Mouse (Mus musculus) heart, embryonic 15.5 days (tissue): ENCODE measurements at regions not wholly inside any gene's neighbourhood (a gene's known extent, or its start where the extent isn't known, plus 50 kb on each side); places are given as distances from the start of the nearest gene placed in this dataset.
"Not testable (repeated sequence)": the region's sequence is repeated elsewhere in the genome, so short reads cannot be mapped to it uniquely, and the experiment has no call there.

ENCODE experiments used
- ATAC-seq: fragments of 200-750 bp; cut with Nextera tagmentation; replicated peaks from 2 replicates; pipeline ENCODE4 v1.8.0; 2017; ENCODE audit warnings: low read depth, moderate TSS enrichment; ENCODE audit not compliant: insufficient number of reproducible peaks, insufficient read depth, low FRiP score
- H3K27ac ChIP-seq: fragments of 300-500 bp; sonication (generic); 2 replicates; pipeline ENCODE4 v1.5.1; 2015; ENCODE audit warnings: mild to moderate bottlenecking, inconsistent platforms
- H3K27me3 ChIP-seq: fragments of 300-500 bp; sonication (generic); 2 replicates; pipeline ENCODE4 v1.6.1; 2015; ENCODE audit warnings: inconsistent platforms
- H3K36me3 ChIP-seq: fragments of 300-500 bp; sonication (generic); 2 replicates; pipeline ENCODE4 v1.6.1; 2015; ENCODE audit warnings: mild to moderate bottlenecking, inconsistent platforms
- H3K4me1 ChIP-seq: fragments of 300-500 bp; sonication (generic); replicated peaks from 2 replicates; pipeline ENCODE4 v1.6.1; 2015; ENCODE audit warnings: inconsistent platforms
- H3K4me2 ChIP-seq: fragments of 300-500 bp; sonication (generic); 2 replicates; pipeline ENCODE4 v1.6.1; 2015; ENCODE audit warnings: inconsistent platforms, mild to moderate bottlenecking, moderate library complexity
- H3K4me3 ChIP-seq: fragments of 300-500 bp; sonication (generic); 2 replicates; pipeline ENCODE4 v1.5.1; 2015; ENCODE audit warnings: mild to moderate bottlenecking, inconsistent platforms
- H3K9ac ChIP-seq: fragments of 300-500 bp; sonication (generic); 2 replicates; pipeline ENCODE4 v1.6.1; 2015; ENCODE audit warnings: mild to moderate bottlenecking, inconsistent platforms
- H3K9me3 ChIP-seq: fragments of 300-500 bp; sonication (generic); replicated peaks from 2 replicates; pipeline ENCODE4 v1.6.1; 2016; ENCODE audit warnings: inconsistent platforms
- WGBS: fragments of 180-500 bp; shearing (Covaris S2); methylation state at CpG from one replicate; pipeline ENCODE4 v1.1.7; 2015; ENCODE audit warnings: mixed read lengths; 5-methylcytosine and 5-hydroxymethylcytosine counted together

DNA sequence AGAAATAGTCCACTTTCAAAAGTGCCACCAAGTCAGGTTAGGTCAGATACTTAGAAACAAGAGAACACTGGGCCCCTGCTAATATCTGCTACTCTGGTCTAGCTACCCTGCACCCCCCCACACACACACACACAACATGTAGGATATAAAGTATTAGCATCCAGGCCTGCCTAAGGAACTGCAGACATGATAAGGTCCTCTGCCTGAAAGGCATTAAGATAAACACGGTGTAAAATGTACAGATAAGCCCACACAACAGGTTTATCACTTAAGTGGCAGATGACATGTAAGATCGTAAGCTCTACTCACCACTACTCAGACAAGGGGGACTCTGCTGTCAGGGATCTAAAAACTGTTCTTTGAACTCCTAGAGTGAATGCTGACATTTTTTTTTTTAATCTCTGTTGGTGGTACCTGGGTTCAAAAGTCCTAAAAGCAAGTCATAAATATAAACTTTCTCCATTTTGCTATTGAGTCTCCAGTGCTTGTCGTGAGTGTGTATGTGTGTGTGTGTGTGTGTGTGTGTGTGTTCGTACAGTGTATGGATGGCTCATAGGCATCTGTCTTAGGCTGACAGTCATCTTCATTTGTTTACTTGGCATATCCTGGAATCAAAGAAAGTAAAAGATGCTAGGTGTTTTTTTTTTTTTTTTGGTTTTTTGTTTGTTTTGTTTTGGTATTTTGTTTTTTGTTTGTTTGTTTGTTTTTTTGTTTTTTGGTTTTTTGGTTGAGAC lies 52.2 kb downstream of the Gm9817 start:
- ATAC-seq: no peak
- H3K27me3 ChIP-seq: no peaks in the 10 kb centered on the region
- H3K4me2 ChIP-seq: no peak overlapping the region
- no peaks in the 10 kb centered on the region for H3K4me1 ChIP-seq
- H3K9ac ChIP-seq: no peak overlapping the region
- no peak overlapping the region for H3K4me3 ChIP-seq
- H3K27ac ChIP-seq: no peak overlapping the region
- H3K36me3 ChIP-seq: no peaks in the 10 kb centered on the region
- 53% methylated on average over 4 of the region's 4 CpGs for WGBS
- H3K9me3 ChIP-seq: no peaks in the 10 kb centered on the region

DNA sequence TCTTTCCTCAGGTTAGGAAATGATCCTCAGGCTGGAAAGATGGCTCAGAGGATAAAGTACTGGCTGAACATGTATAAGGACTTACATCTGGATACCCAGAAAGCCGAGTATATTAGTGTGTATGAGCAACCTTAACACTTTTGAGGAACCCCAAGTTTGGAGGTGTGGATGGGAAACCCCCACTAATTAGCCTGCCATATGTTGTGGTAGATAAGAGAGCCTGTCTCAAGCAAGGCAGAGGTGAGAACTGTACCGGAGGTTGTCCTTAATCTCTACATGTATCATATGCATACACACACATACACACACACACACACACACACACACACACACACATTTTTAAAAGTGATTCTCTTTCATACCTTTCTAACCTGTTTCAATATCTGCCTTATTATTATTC lies 62.1 kb downstream of the Gm9817 start:
- no peak overlapping the region for H3K4me2 ChIP-seq
- ATAC-seq: no peak
- H3K27ac ChIP-seq: no peak overlapping the region
- no peak overlapping the region for H3K4me3 ChIP-seq
- no peaks in the 10 kb centered on the region for H3K36me3 ChIP-seq
- H3K9me3 ChIP-seq: no peaks in the 10 kb centered on the region
- 70% methylated on average over 2 of the region's 2 CpGs for WGBS
- H3K9ac ChIP-seq: no peak overlapping the region
- H3K4me1 ChIP-seq: no peaks in the 10 kb centered on the region
- no peaks in the 10 kb centered on the region for H3K27me3 ChIP-seq

GRCm38 (mm10) chr13:45145129-45145528 lies 66.6 kb downstream of the Gm9817 start:
- Histone ChIP-seq H3K27me3 (no peaks in the 10 kb centered on the region), H3K9me3 (no peaks in the 10 kb centered on the region), H3K4me2 (no peak overlapping the region), H3K4me3 (no peak overlapping the region), H3K27ac (no peak overlapping the region), H3K9ac (no peak overlapping the region), H3K4me1 (no peaks in the 10 kb centered on the region), H3K36me3 (no peaks in the 10 kb centered on the region)
- 80% methylated on average over 6 of the region's 6 CpGs for WGBS
- ATAC-seq: no peak

DNA sequence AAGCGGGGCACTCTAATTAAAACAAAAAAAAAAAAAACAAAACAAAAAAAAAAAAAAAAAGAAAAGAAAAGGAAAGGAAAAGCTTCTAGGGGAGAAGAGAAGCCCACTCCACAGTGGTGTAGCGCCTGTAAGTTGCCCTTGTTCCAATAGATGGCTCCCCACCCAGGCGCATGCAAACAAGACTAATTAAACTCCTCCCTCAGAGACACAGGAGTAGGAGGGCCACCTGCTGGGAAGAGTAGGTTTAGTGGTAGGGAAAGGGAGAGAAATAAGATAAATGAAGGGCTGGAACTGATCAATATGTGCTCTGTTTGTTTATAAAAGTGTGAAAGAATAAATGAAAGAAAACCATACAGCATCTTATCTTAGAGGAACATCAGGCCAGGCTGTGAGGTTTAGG lies 77.7 kb downstream of the Gm9817 start:
- no peak for ATAC-seq
- Histone ChIP-seq H3K36me3 (no peaks in the 10 kb centered on the region), H3K9me3 (no peaks in the 10 kb centered on the region), H3K27me3 (no peaks in the 10 kb centered on the region), H3K4me3 (no peak overlapping the region), H3K27ac (no peak overlapping the region), H3K4me1 (0 out of 2 replicates have a peak, but pooled peaks cover 3% of the 10 kb centered on the region), H3K9ac (no peak overlapping the region), H3K4me2 (no peak overlapping the region)
- WGBS: 67% methylated on average over 3 of the region's 3 CpGs

DNA sequence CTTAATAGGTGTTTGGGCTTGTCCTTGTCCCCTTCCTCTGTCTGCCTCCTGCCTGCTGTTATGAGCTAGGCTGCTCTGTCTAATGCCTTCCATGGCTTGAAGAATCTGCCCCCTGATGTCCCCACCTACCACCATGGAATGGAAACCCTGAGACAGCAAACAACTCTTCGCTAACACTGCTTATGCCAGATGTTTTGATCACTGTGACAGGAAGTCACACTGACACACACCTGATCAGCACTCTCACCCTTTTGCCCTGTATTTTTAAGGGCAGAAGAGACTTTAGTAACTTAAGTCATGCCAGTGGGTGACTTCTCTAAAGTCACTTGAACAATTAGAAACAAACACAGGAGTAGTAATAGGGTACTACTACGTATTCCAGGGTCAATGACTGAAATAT lies 78.5 kb downstream of the Gm9817 start:
- H3K4me2 ChIP-seq: no peak overlapping the region
- H3K4me3 ChIP-seq: no peak overlapping the region
- 74% methylated on average over 2 of the region's 2 CpGs for WGBS
- H3K4me1 ChIP-seq: 0 out of 2 replicates have a peak, but pooled peaks cover 3% of the 10 kb centered on the region
- no peaks in the 10 kb centered on the region for H3K36me3 ChIP-seq
- H3K9ac ChIP-seq: no peak overlapping the region
- H3K27me3 ChIP-seq: no peaks in the 10 kb centered on the region
- ATAC-seq: no peak
- H3K9me3 ChIP-seq: no peaks in the 10 kb centered on the region
- H3K27ac ChIP-seq: no peak overlapping the region

- Histone ChIP-seq H3K4me3 (no peak overlapping the region), H3K9me3 (no peaks in the 10 kb centered on the region), H3K27me3 (no peaks in the 10 kb centered on the region), H3K4me2 (no peak overlapping the region), H3K36me3 (no peaks in the 10 kb centered on the region), H3K9ac (no peak overlapping the region), H3K4me1 (0 out of 2 replicates have a peak, but pooled peaks cover 3% of the 10 kb centered on the region), H3K27ac (no peak overlapping the region)
- ATAC-seq: no peak
- 82% methylated on average over 5 of the region's 5 CpGs for WGBS
These were observed 81.8 kb downstream of the Gm9817 start for GRCm38 (mm10) chr13:45160281-45160680.

- H3K9me3 ChIP-seq: no peaks in the 10 kb centered on the region
- no peak overlapping the region for H3K27ac ChIP-seq
- no peak overlapping the region for H3K4me2 ChIP-seq
- H3K4me1 ChIP-seq: no peaks in the 10 kb centered on the region
- no peak for ATAC-seq
- H3K27me3 ChIP-seq: no peaks in the 10 kb centered on the region
- H3K36me3 ChIP-seq: no peaks in the 10 kb centered on the region
- no peak overlapping the region for H3K9ac ChIP-seq
- H3K4me3 ChIP-seq: no peak overlapping the region
- WGBS: 56% methylated on average over 6 of the region's 6 CpGs
These were observed 85.7 kb downstream of the Gm9817 start for GRCm38 (mm10) chr13:45164001-45164778.

- Histone ChIP-seq H3K9ac (no peak overlapping the region), H3K27ac (no peak overlapping the region), H3K27me3 (no peaks in the 10 kb centered on the region), H3K4me2 (no peak overlapping the region), H3K36me3 (no peaks in the 10 kb centered on the region), H3K4me3 (no peak overlapping the region), H3K4me1 (no peaks in the 10 kb centered on the region), H3K9me3 (no peaks in the 10 kb centered on the region)
- WGBS: 85% methylated on average over 3 of the region's 3 CpGs
- ATAC-seq: no peak
These were observed 86.7 kb downstream of the Gm9817 start for GRCm38 (mm10) chr13:45165159-45165558.

DNA sequence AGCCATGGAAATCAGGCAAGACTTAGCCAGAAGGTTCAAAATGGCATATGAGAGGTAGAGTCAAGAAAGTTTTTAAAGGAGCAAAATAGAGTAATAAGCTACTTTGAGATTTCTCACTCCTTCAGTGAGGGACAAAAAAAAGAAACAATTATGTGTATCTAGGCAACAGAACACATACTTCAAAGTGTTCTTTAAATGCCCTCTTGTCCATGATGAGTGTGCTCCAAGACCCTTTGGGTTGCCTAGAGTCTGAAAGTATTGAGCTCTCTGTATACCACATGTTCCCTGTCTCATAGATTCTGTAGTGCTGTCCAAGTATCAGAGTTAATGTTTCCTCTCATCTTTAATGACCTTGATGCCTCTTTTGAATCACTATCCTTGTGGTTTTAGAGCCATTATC lies 91.2 kb downstream of the Gm9817 start:
- H3K27ac ChIP-seq: no peak overlapping the region
- H3K4me3 ChIP-seq: no peak overlapping the region
- H3K9ac ChIP-seq: no peak overlapping the region
- 0 out of 2 replicates have a peak, but pooled peaks cover 4% of the 10 kb centered on the region for H3K9me3 ChIP-seq
- H3K27me3 ChIP-seq: no peaks in the 10 kb centered on the region
- ATAC-seq: no peak
- no peaks in the 10 kb centered on the region for H3K4me1 ChIP-seq
- H3K36me3 ChIP-seq: no peaks in the 10 kb centered on the region
- no peak overlapping the region for H3K4me2 ChIP-seq

GRCm38 (mm10) chr13:45173139-45173538 lies 94.6 kb downstream of the Gm9817 start:
- 0 out of 2 replicates have a peak, but pooled peaks cover 4% of the 10 kb centered on the region for H3K9me3 ChIP-seq
- no peak for ATAC-seq
- no peak overlapping the region for H3K4me2 ChIP-seq
- no peaks in the 10 kb centered on the region for H3K36me3 ChIP-seq
- H3K4me3 ChIP-seq: no peak overlapping the region
- no peak overlapping the region for H3K27ac ChIP-seq
- no peaks in the 10 kb centered on the region for H3K4me1 ChIP-seq
- no peak overlapping the region for H3K9ac ChIP-seq
- H3K27me3 ChIP-seq: no peaks in the 10 kb centered on the region
- 87% methylated on average over 9 of the region's 9 CpGs for WGBS

DNA sequence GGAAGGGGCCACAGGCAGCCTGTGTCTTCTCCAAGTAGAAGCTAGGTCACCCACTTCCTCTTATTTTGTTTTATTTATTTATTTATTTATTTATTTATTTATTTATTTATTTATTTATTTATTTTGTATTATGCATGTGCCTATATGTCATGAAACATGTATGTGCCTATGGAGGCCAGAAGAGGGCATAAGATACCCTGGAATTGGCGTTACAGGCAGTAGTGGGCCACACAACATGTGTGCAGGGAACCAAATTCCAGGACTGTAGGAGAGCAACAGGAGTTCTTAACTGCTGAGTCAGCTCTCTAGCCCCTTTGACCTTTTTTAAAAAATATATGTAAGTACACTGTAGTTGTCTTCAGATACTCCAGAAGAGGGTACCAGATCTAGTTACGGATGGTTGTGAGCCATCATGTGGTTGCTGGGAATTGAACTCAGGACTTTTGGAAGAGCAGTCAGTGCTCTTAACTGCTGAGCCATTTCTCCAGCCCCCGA lies 97.3 kb downstream of the Gm9817 start:
- H3K4me1 ChIP-seq, H3K4me2 ChIP-seq, H3K27ac ChIP-seq, H3K36me3 ChIP-seq, H3K4me3 ChIP-seq, H3K9me3 ChIP-seq, H3K27me3 ChIP-seq, ATAC-seq, H3K9ac ChIP-seq: not testable (repeated sequence)
- WGBS: 88% methylated on average over 3 of the region's 3 CpGs
